Mouse (Mus musculus): ENCODE measurements around the gene Sirt2.

The Sirt2 gene

DNA sequence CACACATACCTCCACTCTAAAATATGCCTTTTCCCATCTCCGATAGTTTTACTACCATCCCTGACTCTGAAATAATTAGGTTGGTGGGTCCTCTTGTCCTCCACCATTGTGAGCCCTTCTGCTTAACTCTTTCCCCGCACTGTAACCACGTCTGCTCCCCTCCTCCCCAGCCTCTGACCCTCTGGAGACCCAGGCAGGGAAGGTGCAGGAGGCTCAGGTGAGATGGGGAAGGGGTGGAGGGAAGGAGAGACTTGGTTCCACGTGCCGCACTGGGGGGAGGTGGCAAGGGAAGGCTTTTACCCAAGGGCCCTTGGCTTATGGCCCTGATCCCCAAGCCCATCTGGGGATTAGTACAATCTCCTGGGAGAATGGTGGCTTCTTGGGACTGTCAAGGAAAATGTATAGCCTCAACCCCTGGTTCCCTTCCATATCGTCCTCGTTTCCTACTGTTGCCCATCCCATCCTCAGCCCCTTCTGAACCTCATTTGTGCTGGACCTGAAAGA lies 979 bp downstream of the Sirt2 start, which contains the start of gene Nfkbib:
Gene Nfkbib (minus strand): TSS at position 51 of the 504 bp plus-strand sequence.
- DNase-seq, result no peak

GRCm38 (mm10) chr7:28769414-28769958 lies 3.0 kb downstream of the Sirt2 start:
- no peak for DNase-seq

- no peak for DNase-seq
Observed at GRCm38 (mm10) chr7:28770309-28770708, 3.8 kb downstream of the Sirt2 start.

DNA sequence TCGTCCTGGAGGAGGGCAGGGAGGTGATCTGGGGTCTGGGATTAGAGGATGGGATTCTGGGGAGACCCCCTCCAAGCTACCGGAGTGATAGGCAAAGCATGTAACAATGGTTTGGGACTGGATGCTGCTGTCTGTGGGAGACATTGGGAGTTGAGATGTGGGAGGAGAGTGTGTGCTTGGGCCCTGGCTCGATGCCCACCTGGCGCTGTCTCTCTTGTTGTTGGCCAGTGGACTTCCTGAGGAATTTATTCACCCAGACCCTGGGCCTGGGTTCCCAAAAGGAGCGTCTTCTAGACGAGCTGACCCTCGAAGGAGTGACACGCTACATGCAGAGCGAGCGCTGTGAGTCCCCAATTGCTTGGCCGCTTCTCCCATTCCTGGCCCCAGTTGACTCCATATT lies 5.3 kb downstream of the Sirt2 start:
- DNase-seq, result no peak

- no peak for DNase-seq
Observed at GRCm38 (mm10) chr7:28773163-28773562, 6.6 kb downstream of the Sirt2 start.

DNA sequence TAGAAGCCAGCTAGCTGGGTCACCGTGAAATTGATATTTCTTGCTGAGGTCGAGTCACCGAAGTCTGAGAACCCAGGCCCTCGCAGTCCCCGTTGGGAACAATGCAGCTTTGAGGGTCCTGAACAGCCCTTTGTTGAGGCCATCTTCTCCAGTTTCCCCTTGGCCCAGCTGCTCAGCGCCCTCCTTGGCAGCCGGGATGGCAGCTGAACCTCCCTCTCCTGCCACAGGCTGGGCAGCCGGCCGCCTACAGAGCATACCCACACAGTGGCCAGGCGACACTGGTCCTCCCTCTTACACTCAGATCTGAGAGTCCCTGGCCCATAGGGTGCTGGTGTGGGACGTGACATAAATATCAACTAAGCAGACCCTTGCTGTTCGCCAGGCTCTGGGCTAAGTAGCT lies 7.6 kb downstream of the Sirt2 start:
- DNase-seq, result no peak

- no peak for DNase-seq
Observed at GRCm38 (mm10) chr7:28775129-28775528, 8.6 kb downstream of the Sirt2 start.

DNA sequence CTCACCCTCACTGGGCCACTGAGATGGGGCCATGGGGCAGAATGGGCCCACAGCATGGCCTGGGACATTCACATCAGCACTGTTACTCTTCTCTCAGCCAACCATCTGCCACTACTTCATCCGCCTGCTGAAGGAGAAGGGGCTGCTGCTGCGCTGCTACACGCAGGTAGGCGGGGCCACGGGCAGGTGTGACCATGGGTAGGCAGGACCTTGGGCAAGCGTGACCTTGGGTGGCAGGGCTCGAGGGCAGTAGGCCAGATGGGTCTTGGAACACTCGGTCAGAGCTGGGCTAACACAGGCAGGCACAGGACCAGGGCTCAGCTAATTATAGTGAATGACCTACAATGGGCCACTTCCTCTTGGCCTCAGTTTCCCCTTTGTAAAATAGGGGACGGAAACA lies 12.3 kb downstream of the Sirt2 start:
- DNase-seq, result peak in 1 of 2 experiments; percentile 43

GRCm38 (mm10) chr7:28780067-28780658 lies 13.6 kb downstream of the Sirt2 start:
- DNase-seq, result peak; percentile 90 to 91

- peak in 1 of 2 experiments; percentile 82 for DNase-seq
Observed at GRCm38 (mm10) chr7:28780857-28781256, 14.3 kb downstream of the Sirt2 start.

- DNase-seq, result peak; percentile 83 to 91
Observed at GRCm38 (mm10) chr7:28781261-28781663, 14.7 kb downstream of the Sirt2 start.

GRCm38 (mm10) chr7:28785161-28785560 lies 18.6 kb downstream of the Sirt2 start:
- peak; percentile 47 to 73 for DNase-seq

DNA sequence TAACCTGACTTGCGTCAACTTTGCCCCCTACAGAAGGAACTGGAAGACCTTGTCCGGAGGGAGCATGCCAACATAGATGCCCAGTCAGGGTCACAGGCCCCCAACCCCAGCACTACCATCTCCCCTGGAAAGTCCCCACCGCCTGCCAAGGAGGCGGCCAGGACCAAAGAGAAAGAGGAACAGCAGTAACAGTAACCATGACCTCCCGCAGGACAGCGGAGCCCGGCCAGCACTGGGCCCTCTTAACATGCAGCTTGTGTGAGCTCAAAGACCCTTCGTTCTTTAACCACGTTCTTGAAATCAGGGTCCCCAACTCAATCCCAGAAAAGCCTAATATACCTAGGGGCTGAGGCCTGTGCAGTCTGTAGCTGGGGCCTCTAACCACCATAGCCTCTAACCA lies 21.3 kb downstream of the Sirt2 start:
- DNase-seq, result no peak

GRCm38 (mm10) chr7:28788307-28789195 lies 22.0 kb downstream of the Sirt2 start, which contains the start of gene Rinl:
Gene Rinl (plus strand): TSS chr7:28788969.
- peak; percentile 74 to 84 for DNase-seq

- DNase-seq, result no peak
Observed at GRCm38 (mm10) chr7:28789235-28789634, 22.7 kb downstream of the Sirt2 start.

DNA sequence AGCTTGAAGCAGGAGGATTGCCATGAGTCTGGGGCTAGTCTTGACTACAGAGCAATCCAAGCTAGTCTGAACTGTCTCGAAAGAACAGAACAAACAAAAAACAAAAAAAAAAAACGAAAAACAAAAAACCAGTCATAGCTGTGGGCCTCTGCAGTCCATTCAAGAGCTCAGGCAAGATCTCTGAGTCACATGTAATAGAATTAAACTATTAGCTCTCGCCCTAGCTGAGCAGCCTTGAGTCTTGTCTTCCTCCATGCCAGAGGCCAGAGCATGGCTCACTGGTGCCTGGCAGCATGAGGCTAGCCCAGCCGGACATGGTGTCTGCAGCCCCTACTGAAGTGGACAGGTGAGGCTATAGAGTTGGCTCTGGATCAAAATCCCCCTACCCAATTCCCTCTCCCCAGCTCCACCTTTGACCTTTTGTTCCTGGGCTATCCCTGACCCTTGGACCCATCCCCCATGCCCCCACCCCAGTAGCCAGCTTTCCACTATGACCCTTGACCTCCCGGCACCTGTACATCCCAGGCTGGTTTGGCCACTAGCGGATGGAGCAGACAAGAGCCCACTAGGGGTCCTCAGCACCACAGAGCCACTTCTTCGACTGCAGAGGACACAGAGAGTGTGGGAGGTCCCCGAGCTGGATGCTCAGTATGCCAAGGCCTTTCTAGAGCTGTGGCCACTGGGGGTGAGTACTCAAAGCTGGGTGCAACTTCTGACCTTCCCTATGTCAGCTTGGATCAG lies 23.7 kb downstream of the Sirt2 start:
- peak in 1 of 2 experiments; percentile 48 for DNase-seq

- DNase-seq, result no peak
Observed at GRCm38 (mm10) chr7:28791706-28792105, 25.2 kb downstream of the Sirt2 start.

- peak; percentile 46 to 57 for DNase-seq
Observed at GRCm38 (mm10) chr7:28792391-28793185, 26.1 kb downstream of the Sirt2 start.

- DNase-seq, result peak; percentile 42 to 65
Observed at GRCm38 (mm10) chr7:28793834-28794233, 27.3 kb downstream of the Sirt2 start.

DNA sequence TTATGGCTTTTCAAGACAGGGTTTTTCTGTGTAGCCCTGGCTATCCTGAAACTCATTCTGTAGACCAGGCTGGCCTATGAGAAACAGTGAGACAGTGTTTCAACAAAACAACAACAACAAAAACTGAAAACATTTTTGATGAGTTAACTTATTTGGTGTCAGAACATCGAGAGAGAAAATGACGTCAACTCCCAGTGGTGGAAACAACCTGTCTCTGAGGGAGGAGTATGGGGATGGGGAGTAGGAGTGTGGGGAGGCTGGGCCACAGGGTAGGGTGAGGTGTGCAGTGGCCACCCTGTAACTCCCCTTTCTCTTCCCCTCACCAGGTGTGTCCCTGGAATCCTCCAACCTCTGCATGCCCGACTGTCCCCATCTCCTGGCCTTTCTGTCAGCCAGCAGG lies 28.0 kb downstream of the Sirt2 start:
- no peak for DNase-seq

DNA sequence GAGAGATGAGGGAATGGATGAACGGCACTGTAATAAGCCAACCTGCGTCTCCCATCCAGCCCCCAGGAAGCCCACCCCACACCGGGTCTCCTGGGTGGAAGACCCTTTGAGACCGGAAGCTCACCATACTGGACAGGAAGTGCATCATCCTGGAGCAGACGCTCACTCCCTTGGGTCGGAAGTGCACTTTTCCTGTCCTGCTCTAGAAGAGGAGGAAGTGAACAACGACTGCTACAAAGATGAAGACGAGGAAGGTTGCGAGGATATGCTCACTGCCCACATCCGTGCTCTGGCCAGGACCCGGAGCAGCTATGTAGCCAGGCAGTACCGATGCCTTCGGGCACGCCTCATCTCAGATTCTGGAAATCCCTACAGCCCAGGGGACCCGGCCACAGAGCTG lies 29.3 kb downstream of the Sirt2 start:
- DNase-seq, result peak in 1 of 2 experiments; percentile 40

DNA sequence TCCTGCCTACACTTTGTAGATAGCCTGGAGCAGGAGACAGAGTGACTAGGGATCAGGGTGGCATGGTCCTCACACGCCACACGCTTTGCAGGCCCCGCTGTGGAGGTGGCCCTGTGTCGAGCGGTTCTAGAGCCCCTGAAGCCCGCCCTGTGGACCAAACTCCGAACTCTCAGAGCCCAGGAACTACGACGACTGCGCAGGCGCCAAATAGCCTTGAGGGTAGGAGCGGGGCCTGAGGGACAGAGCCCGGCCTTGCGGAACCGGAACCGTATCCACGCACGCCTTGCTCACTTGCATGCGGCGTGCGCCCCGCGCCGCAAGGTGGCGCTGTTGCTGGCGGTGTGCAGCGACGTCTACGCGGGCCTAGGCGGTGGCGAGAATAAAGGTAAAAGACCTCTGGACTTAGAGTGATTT lies 30.0 kb downstream of the Sirt2 start:
- peak; percentile 75 for DNase-seq

Data from thymus, postnatal 36 days (tissue).